Mouse (Mus musculus) forebrain, embryonic 12.5 days (tissue): ENCODE results near the gene AI182371. TPM values are rescaled to one million over a fixed set of nuclear protein-coding genes. Genes with fewer than 3 reads are reported as not detected.

Source experiments
- ATAC-seq: fragments of 200-750 bp; cut with Nextera tagmentation; 2 replicates; pipeline ENCODE4 v1.8.0; 2017; ENCODE audit warnings: moderate TSS enrichment; ENCODE audit not compliant: low FRiP score
- H3K27ac ChIP-seq: fragments of 300-500 bp; sonication (generic); 2 replicates; pipeline ENCODE4 v1.5.1; 2016; ENCODE audit warnings: mild to moderate bottlenecking
- H3K27me3 ChIP-seq: fragments of 300-500 bp; sonication (generic); 2 replicates; pipeline ENCODE4 v1.6.1; 2016; ENCODE audit warnings: mild to moderate bottlenecking
- H3K36me3 ChIP-seq: fragments of 300-500 bp; sonication (generic); replicated peaks from 2 replicates; pipeline ENCODE4 v1.6.1; 2016; ENCODE audit warnings: mild to moderate bottlenecking
- H3K4me1 ChIP-seq: fragments of 300-500 bp; sonication (generic); 2 replicates; pipeline ENCODE4 v1.6.1; 2016
- H3K4me2 ChIP-seq: fragments of 300-500 bp; sonication (generic); 2 replicates; pipeline ENCODE4 v1.6.1; 2016; ENCODE audit warnings: mild to moderate bottlenecking, moderate library complexity
- H3K4me3 ChIP-seq: fragments of 300-500 bp; sonication (generic); replicated peaks from 2 replicates; pipeline ENCODE4 v1.5.1; 2016; ENCODE audit warnings: mild to moderate bottlenecking
- H3K9ac ChIP-seq: fragments of 300-500 bp; sonication (generic); 2 replicates; pipeline ENCODE4 v1.6.1; 2016; ENCODE audit warnings: mild to moderate bottlenecking
- H3K9me3 ChIP-seq: fragments of 300-500 bp; sonication (generic); 2 replicates; pipeline ENCODE4 v1.6.1; 2016
- WGBS: fragments of 180-500 bp; shearing (Covaris S2); methylation state at CpG from one replicate; pipeline ENCODE4 v1.1.7; 2016; 5-methylcytosine and 5-hydroxymethylcytosine counted together
- polyA plus RNA-seq: library from polyadenylated mRNA; unstranded; fragments of >200 nt; fragmentation: Nextera tagmentation; extraction: Ambion mirVana; gene quantifications from 2 replicates; pipeline ENCODE4 v1.2.1, GENCODE M21; 2016

AI182371 gene
- polyA plus RNA-seq, 1 experiment from 2014 or later = 0.98 TPM

GRCm38 (mm10) chr2:35108712-35109111 lies 7.4 kb upstream of the AI182371 start:
- peaks cover 7% of the 10 kb centered on the region; the same call in 1 of the 2 replicates for H3K4me1 ChIP-seq
- no peak; the same call in 1 of the 2 replicates for ATAC-seq
- H3K4me3 ChIP-seq = peak overlapping the region; percentile 59
- peak overlapping the region; percentile 73; the same call in 1 of the 2 replicates for H3K9ac ChIP-seq
- H3K27me3 ChIP-seq = no peaks in the 10 kb centered on the region
- peaks cover 4% of the 10 kb centered on the region; the same call in 1 of the 2 replicates for H3K36me3 ChIP-seq
- peak overlapping the region; percentile 65 for H3K27ac ChIP-seq
- WGBS = 40% methylated on average over 3 of the region's 3 CpGs
- H3K9me3 ChIP-seq = no peaks in the 10 kb centered on the region
- H3K4me2 ChIP-seq = peak overlapping the region; percentile 67

GRCm38 (mm10) chr2:35107984-35108635 lies 6.8 kb upstream of the AI182371 start:
- Histone ChIP-seq H3K36me3 (no peaks in the 10 kb centered on the region), H3K27ac (no peak overlapping the region), H3K9me3 (no peaks in the 10 kb centered on the region), H3K4me1 (peaks cover 7% of the 10 kb centered on the region; the same call in 1 of the 2 replicates), H3K9ac (no peak overlapping the region), H3K4me2 (no peak overlapping the region), H3K27me3 (no peaks in the 10 kb centered on the region), H3K4me3 (no peak overlapping the region)
- ATAC-seq = no peak
- 55% methylated on average over 5 of the region's 5 CpGs for WGBS

- WGBS = 61% methylated on average over 3 of the region's 3 CpGs
- H3K4me2 ChIP-seq = no peak overlapping the region
- no peaks in the 10 kb centered on the region for H3K36me3 ChIP-seq
- no peak overlapping the region for H3K27ac ChIP-seq
- peaks cover 4% of the 10 kb centered on the region; the same call in 1 of the 2 replicates for H3K4me1 ChIP-seq
- no peaks in the 10 kb centered on the region for H3K27me3 ChIP-seq
- no peak for ATAC-seq
- H3K9ac ChIP-seq = no peak overlapping the region
- H3K9me3 ChIP-seq = no peaks in the 10 kb centered on the region
- no peak overlapping the region for H3K4me3 ChIP-seq
Observed at GRCm38 (mm10) chr2:35104843-35105242, 3.5 kb upstream of the AI182371 start.

GRCm38 (mm10) chr2:35103558-35103957 lies 2.2 kb upstream of the AI182371 start:
- H3K27me3 ChIP-seq = no peaks in the 10 kb centered on the region
- WGBS = 79% methylated on average over 5 of the region's 5 CpGs
- H3K4me2 ChIP-seq = no peak overlapping the region
- no peak overlapping the region for H3K9ac ChIP-seq
- no peak overlapping the region for H3K4me3 ChIP-seq
- no peak overlapping the region for H3K27ac ChIP-seq
- ATAC-seq = no peak
- H3K4me1 ChIP-seq = peaks cover under 1% of the 10 kb centered on the region; the same call in 1 of the 2 replicates
- no peaks in the 10 kb centered on the region for H3K9me3 ChIP-seq
- H3K36me3 ChIP-seq = no peaks in the 10 kb centered on the region

- Histone ChIP-seq H3K9me3 (no peaks in the 10 kb centered on the region), H3K4me2 (no peak overlapping the region), H3K27ac (no peak overlapping the region), H3K27me3 (no peaks in the 10 kb centered on the region), H3K4me3 (no peak overlapping the region), H3K4me1 (no peaks in the 10 kb centered on the region), H3K36me3 (no peaks in the 10 kb centered on the region), H3K9ac (no peak overlapping the region)
- ATAC-seq = no peak
Observed at GRCm38 (mm10) chr2:35102777-35103176, 1.4 kb upstream of the AI182371 start.

GRCm38 (mm10) chr2:35100529-35100928 lies 814 bp downstream of the AI182371 start:
- Histone ChIP-seq H3K4me1 (no peaks in the 10 kb centered on the region), H3K36me3 (no peaks in the 10 kb centered on the region), H3K4me3 (no peak overlapping the region), H3K9me3 (no peaks in the 10 kb centered on the region), H3K9ac (no peak overlapping the region), H3K27ac (no peak overlapping the region), H3K4me2 (no peak overlapping the region), H3K27me3 (no peaks in the 10 kb centered on the region)
- WGBS = 88% methylated on average over 6 of the region's 6 CpGs
- ATAC-seq = no peak

- no peaks in the 10 kb centered on the region for H3K27me3 ChIP-seq
- no peak for ATAC-seq
- H3K4me3 ChIP-seq = no peak overlapping the region
- no peak overlapping the region for H3K4me2 ChIP-seq
- no peak overlapping the region for H3K9ac ChIP-seq
- H3K36me3 ChIP-seq = no peaks in the 10 kb centered on the region
- WGBS = 74% methylated on average over 4 of the region's 4 CpGs
- H3K9me3 ChIP-seq = no peaks in the 10 kb centered on the region
- H3K27ac ChIP-seq = no peak overlapping the region
- H3K4me1 ChIP-seq = no peaks in the 10 kb centered on the region
Observed at GRCm38 (mm10) chr2:35087418-35087817, 13.9 kb downstream of the AI182371 start.

- WGBS = 71% methylated on average over 6 of the region's 6 CpGs
- H3K27ac ChIP-seq = no peak overlapping the region
- no peak overlapping the region for H3K4me3 ChIP-seq
- no peak overlapping the region for H3K9ac ChIP-seq
- no peaks in the 10 kb centered on the region for H3K27me3 ChIP-seq
- no peaks in the 10 kb centered on the region for H3K9me3 ChIP-seq
- ATAC-seq = no peak
- no peaks in the 10 kb centered on the region for H3K36me3 ChIP-seq
- no peaks in the 10 kb centered on the region for H3K4me1 ChIP-seq
- H3K4me2 ChIP-seq = no peak overlapping the region
Observed at GRCm38 (mm10) chr2:35079166-35079565, 22.2 kb downstream of the AI182371 start.

- 88% methylated on average over 3 of the region's 3 CpGs for WGBS
- no peaks in the 10 kb centered on the region for H3K4me1 ChIP-seq
- no peaks in the 10 kb centered on the region for H3K36me3 ChIP-seq
- no peaks in the 10 kb centered on the region for H3K9me3 ChIP-seq
- no peak overlapping the region for H3K4me3 ChIP-seq
- H3K9ac ChIP-seq = no peak overlapping the region
- ATAC-seq = no peak
- H3K27ac ChIP-seq = no peak overlapping the region
- no peaks in the 10 kb centered on the region for H3K27me3 ChIP-seq
- no peak overlapping the region for H3K4me2 ChIP-seq
Observed at GRCm38 (mm10) chr2:35074328-35074727, 27.0 kb downstream of the AI182371 start.

GRCm38 (mm10) chr2:35072547-35072946 lies 28.8 kb downstream of the AI182371 start:
- H3K9me3 ChIP-seq = no peaks in the 10 kb centered on the region
- no peak overlapping the region for H3K9ac ChIP-seq
- no peaks in the 10 kb centered on the region for H3K4me1 ChIP-seq
- no peak overlapping the region for H3K4me3 ChIP-seq
- no peaks in the 10 kb centered on the region for H3K27me3 ChIP-seq
- no peaks in the 10 kb centered on the region for H3K36me3 ChIP-seq
- no peak overlapping the region for H3K4me2 ChIP-seq
- no peak for ATAC-seq
- no peak overlapping the region for H3K27ac ChIP-seq
- WGBS = 64% methylated on average over 2 of the region's 2 CpGs

GRCm38 (mm10) chr2:35070275-35070674 lies 31.1 kb downstream of the AI182371 start:
- Histone ChIP-seq H3K36me3 (no peaks in the 10 kb centered on the region), H3K27ac (no peak overlapping the region), H3K4me3 (no peak overlapping the region), H3K4me1 (no peaks in the 10 kb centered on the region), H3K27me3 (no peaks in the 10 kb centered on the region), H3K9ac (no peak overlapping the region), H3K9me3 (no peaks in the 10 kb centered on the region), H3K4me2 (no peak overlapping the region)
- WGBS = 78% methylated on average over 4 of the region's 4 CpGs
- ATAC-seq = no peak

- WGBS = 97% methylated on average over 1 of the region's 1 CpGs
- no peak overlapping the region for H3K4me2 ChIP-seq
- no peak overlapping the region for H3K27ac ChIP-seq
- H3K4me3 ChIP-seq = no peak overlapping the region
- no peaks in the 10 kb centered on the region for H3K9me3 ChIP-seq
- H3K27me3 ChIP-seq = no peaks in the 10 kb centered on the region
- no peak overlapping the region for H3K9ac ChIP-seq
- H3K36me3 ChIP-seq = no peaks in the 10 kb centered on the region
- no peak for ATAC-seq
- H3K4me1 ChIP-seq = no peaks in the 10 kb centered on the region
Observed at GRCm38 (mm10) chr2:35069124-35069523, 32.2 kb downstream of the AI182371 start.

- Histone ChIP-seq H3K27ac (no peak overlapping the region), H3K27me3 (no peaks in the 10 kb centered on the region), H3K9ac (no peak overlapping the region), H3K4me1 (no peaks in the 10 kb centered on the region), H3K36me3 (no peaks in the 10 kb centered on the region), H3K9me3 (no peaks in the 10 kb centered on the region), H3K4me2 (no peak overlapping the region), H3K4me3 (no peak overlapping the region)
- WGBS = 90% methylated on average over 11 of the region's 11 CpGs
- no peak for ATAC-seq
Observed at GRCm38 (mm10) chr2:35067117-35067516, 34.2 kb downstream of the AI182371 start.
